Mouse (Mus musculus): Measurements from ENCODE around the gene Ppp1r3e. TPM values are rescaled to one million over a fixed set of nuclear protein-coding genes. Genes with fewer than 3 reads are reported as not detected.

Ppp1r3e gene
- total and polyA plus RNA-seq, 3 experiments, result 2.8 to 4.8 (median 3.4) TPM

DNA sequence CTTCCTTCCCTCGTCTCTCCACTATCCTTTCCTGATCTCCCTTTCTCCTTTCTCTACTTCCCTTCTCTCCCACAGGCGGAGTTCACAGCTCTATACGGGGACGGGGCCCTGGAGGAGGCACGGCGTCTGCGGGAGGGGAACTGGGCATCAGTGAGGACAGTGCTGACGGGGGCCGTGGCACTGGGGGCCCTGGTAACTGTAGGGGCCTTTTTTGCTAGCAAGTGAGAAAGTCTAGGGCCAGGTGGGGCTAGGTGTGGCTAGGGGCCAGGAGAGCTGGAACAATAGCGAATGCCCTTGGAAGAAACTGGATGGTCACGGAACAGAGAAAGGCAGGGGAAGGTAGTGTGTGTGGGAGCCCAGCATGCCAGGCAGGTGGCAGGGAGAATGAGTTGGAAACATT is 8.0 kb upstream of the Ppp1r3e start:
- Histone ChIP-seq H3K27me3 (ENCODE audit: control insufficient read depth, insufficient read depth, low read length) (no peaks in the 10 kb centered on the region), H3K9ac (ENCODE audit: low read depth, low read length) (no peak overlapping the region), H3K4me3 (no peak overlapping the region), H3K4me1 (ENCODE audit: control insufficient read depth, insufficient read depth, low read length) (peaks cover 2% of the 10 kb centered on the region), H3K79me2 (replicated peaks; ENCODE audit: control insufficient read depth, insufficient read depth, low read length) (no peaks in the 10 kb centered on the region), H3K27ac (no peak overlapping the region), H3K36me3 (ENCODE audit: control insufficient read depth, insufficient read depth, low read length) (no peaks in the 10 kb centered on the region)
- no peak for DNase-seq
- TF ChIP-seq EP300 (IDR thresholded peaks at IDR 0.05; ENCODE audit: insufficient read depth, low read depth, low read length) (no peak), CTCF (IDR thresholded peaks at IDR 0.05) (no peak), POLR2A (IDR thresholded peaks at IDR 0.05; ENCODE audit: insufficient read depth, low read depth, low read length) (no peak)
- intact Hi-C loops (cut with DNase I), result no loop called here
- 85% methylated on average over 11 of the region's 11 CpGs for WGBS

DNA sequence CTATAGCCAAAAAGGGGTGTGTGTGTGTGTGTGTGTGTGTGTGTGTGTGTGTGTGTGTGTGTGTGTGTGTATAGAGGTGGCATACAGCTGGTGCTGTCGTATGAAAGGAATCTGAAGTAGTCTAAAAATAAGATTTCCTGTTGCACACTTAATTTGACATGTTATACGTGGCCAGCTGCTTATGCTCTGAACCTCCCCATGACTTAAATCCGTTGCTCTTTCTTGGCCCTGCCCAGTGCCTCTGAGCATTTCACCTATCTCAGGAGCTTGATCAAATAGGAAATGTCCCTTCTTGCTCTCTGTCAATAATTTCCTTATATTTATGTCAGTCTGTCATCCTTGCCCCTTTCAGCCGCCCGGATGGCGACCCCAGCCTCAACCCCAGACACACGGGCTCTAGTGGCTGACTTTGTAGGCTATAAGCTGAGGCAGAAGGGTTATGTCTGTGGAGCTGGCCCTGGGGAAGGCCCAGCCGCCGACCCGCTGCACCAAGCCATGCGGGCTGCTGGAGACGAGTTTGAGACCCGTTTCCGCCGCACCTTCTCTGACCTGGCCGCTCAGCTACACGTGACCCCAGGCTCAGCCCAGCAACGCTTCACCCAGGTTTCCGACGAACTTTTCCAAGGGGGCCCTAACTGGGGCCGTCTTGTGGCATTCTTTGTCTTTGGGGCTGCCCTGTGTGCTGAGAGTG is 6.8 kb upstream of the Ppp1r3e start:
- WGBS, result 39% methylated on average over 21 of the region's 21 CpGs
- no peaks in the 10 kb centered on the region for H3K79me2 ChIP-seq (replicated peaks; ENCODE audit: control insufficient read depth, insufficient read depth, low read length)
- H3K27ac ChIP-seq, result peak overlapping the region; percentile 76
- peak overlapping the region; percentile 8; the same call in 1 of the 2 replicates for H3K4me3 ChIP-seq
- intact Hi-C loops (cut with DNase I), result no loop called here
- no peaks in the 10 kb centered on the region for H3K36me3 ChIP-seq (ENCODE audit: control insufficient read depth, insufficient read depth, low read length)
- peak overlapping the region; percentile 66 for H3K9ac ChIP-seq (ENCODE audit: low read depth, low read length)
- H3K27me3 ChIP-seq (ENCODE audit: control insufficient read depth, insufficient read depth, low read length), result no peaks in the 10 kb centered on the region
- TF ChIP-seq EP300 (IDR thresholded peaks at IDR 0.05; ENCODE audit: insufficient read depth, low read depth, low read length), result no peak
- no peak for TF ChIP-seq POLR2A (IDR thresholded peaks at IDR 0.05; ENCODE audit: insufficient read depth, low read depth, low read length)
- no peak for TF ChIP-seq CTCF (IDR thresholded peaks at IDR 0.05)
- no peak for DNase-seq
- peaks cover 2% of the 10 kb centered on the region for H3K4me1 ChIP-seq (ENCODE audit: control insufficient read depth, insufficient read depth, low read length)

DNA sequence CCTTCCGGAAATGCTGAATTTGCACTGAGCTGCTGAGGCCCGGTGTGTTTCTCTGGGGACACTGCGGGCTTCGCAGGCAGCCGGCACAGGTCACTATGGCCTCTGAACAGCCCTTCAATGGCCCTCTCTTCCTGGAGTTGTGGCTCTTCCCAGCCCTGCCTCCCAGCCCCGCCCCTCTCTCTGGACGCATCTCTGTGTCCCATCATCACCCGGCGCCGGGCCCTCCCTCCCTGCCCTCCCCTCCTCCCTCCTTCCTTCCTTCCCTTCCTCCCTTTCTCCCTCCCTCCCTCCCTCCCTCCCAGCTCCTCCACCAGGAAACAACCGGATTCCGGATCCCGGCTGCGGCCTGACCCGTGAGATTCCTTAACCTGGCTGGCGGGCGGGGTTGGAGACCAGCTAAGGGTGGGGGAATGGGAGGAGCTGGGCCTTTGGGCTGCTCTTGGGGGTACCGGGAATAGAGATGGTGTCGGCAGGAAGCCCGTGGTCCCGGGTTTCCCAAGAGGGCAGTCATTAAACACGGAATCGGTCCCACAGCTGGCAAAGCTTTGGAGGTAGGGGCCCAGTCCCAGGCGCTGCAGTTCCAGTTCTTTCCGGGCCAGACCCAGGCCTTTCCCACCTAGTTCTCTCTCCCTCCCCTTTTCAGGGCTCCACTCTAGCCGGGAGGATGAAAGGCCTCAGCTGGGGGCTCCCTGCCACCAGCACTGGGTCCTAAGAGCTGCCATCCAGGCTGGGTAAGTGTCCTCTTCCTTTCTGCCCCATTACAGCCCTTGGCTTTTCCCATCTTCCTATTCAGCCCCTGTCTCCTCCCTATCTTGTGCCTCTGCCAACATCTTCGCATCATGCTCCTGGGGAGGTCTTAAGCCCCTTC is 6.0 kb upstream of the Ppp1r3e start, which contains the start of the genes Bcl2l2 and Gm20521:
Gene Bcl2l2 (plus strand): TSS at position 224 of the 868 bp plus-strand sequence.
Gene Gm20521 (plus strand): TSS at position 288 of the 868 bp plus-strand sequence.
- Histone ChIP-seq H3K4me3 (peak within 1 kb of the TSS; percentile 48), H3K27ac (peak within 1 kb of the TSS; percentile 91), H3K79me2 (replicated peaks; ENCODE audit: control insufficient read depth, insufficient read depth, low read length) (no peaks in the 10 kb centered on the region), H3K27me3 (ENCODE audit: control insufficient read depth, insufficient read depth, low read length) (no peaks in the 10 kb centered on the region), H3K4me1 (ENCODE audit: control insufficient read depth, insufficient read depth, low read length) (peaks cover 2% of the 10 kb centered on the region), H3K36me3 (ENCODE audit: control insufficient read depth, insufficient read depth, low read length) (no peaks in the 10 kb centered on the region), H3K9ac (ENCODE audit: low read depth, low read length) (peak within 1 kb of the TSS; percentile 68)
- WGBS, result 1% methylated on average over 24 of the region's 27 CpGs
- DNase-seq, result peak; percentile 85 to 86
- TF ChIP-seq EP300 (IDR thresholded peaks at IDR 0.05; ENCODE audit: insufficient read depth, low read depth, low read length) (peak; percentile 65; the same call in 1 of the 2 replicates), POLR2A (IDR thresholded peaks at IDR 0.05; ENCODE audit: insufficient read depth, low read depth, low read length) (peak; percentile 95), CTCF (IDR thresholded peaks at IDR 0.05) (no peak)
- intact Hi-C loops (cut with DNase I), result no loop called here

DNA sequence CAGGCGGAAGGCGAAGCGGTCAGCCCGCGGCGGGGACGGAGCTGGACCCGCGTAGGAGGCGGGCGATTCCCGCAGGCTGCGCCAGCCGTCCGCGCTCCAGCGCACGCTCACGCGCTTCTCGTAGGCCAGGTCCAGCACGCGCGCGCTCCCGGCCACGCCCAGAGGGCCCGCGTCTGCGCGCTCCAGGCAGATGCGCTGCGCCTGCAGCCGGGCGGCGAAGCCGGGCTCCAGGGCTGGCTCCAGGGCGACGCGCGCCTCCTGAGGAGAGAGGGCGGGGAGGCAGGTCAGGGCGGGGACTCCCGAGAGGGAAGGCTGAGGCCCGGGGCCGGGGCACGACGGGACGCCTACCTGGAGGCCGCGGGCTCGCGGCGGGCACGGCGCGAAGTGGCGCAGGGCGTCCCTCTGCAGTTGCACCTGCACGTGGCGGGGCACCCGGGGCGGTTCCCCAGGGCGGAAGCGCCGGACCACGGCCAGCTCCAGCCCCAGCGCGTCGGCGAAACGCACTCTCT is 757 bp downstream of the Ppp1r3e start:
- intact Hi-C loops (cut with DNase I), result no loop called here
- peak overlapping the region; percentile 89 for H3K9ac ChIP-seq (ENCODE audit: low read depth, low read length)
- under 1% methylated on average over 69 of the region's 72 CpGs for WGBS
- H3K4me1 ChIP-seq (ENCODE audit: control insufficient read depth, insufficient read depth, low read length), result peaks cover 2% of the 10 kb centered on the region; the same call in 1 of the 2 replicates
- no peaks in the 10 kb centered on the region for H3K36me3 ChIP-seq (ENCODE audit: control insufficient read depth, insufficient read depth, low read length)
- H3K79me2 ChIP-seq (replicated peaks; ENCODE audit: control insufficient read depth, insufficient read depth, low read length), result no peaks in the 10 kb centered on the region
- TF ChIP-seq CTCF (IDR thresholded peaks at IDR 0.05) (no peak), EP300 (IDR thresholded peaks at IDR 0.05; ENCODE audit: insufficient read depth, low read depth, low read length) (no peak), POLR2A (IDR thresholded peaks at IDR 0.05; ENCODE audit: insufficient read depth, low read depth, low read length) (0 out of 2 replicates have a peak, but pooled peaks have one; percentile 43)
- H3K4me3 ChIP-seq, result peak overlapping the region; percentile 81
- H3K27me3 ChIP-seq (ENCODE audit: control insufficient read depth, insufficient read depth, low read length), result no peaks in the 10 kb centered on the region
- DNase-seq, result peak; percentile 92 to 94
- peak overlapping the region; percentile 76 for H3K27ac ChIP-seq

DNA sequence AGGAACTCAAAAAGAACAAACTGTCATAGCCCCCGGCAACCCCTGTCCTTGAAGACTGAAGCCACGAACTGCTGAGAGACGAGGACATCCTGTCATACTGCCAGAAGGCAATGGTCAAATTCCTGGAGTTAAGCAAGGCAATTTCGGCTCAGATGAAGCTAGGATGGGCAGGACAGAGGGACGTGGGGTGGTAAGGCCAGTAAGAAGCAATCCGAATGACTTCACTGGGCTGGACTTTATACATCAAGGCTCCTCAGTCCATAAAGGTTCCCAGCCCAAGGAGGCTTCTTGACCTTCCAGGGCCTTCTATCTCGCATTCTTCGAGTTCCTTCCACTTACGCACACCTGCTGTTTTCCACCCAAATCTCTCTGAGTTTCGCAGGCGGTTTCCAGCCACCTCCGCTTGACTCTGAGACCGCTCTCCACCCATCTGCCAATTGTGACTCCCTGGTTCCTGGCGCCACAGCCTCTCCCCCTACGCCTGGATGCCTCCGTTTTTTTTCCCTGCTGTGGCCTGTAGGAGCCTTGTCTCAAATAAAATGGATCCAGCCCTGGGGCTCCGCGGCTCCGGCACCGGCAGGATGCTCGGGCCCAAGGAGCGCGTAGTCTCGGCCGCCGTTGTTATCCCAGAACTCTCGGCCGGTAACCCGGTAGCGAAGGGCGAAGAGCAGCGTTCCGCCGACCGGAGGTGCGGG is 1.4 kb downstream of the Ppp1r3e start:
- intact Hi-C loops (cut with DNase I), result no loop called here
- Histone ChIP-seq H3K36me3 (ENCODE audit: control insufficient read depth, insufficient read depth, low read length) (no peaks in the 10 kb centered on the region), H3K4me1 (ENCODE audit: control insufficient read depth, insufficient read depth, low read length) (peaks cover 2% of the 10 kb centered on the region; the same call in 1 of the 2 replicates), H3K9ac (ENCODE audit: low read depth, low read length) (peak overlapping the region; percentile 89), H3K79me2 (replicated peaks; ENCODE audit: control insufficient read depth, insufficient read depth, low read length) (no peaks in the 10 kb centered on the region), H3K4me3 (peak overlapping the region; percentile 81), H3K27ac (peak overlapping the region; percentile 76), H3K27me3 (ENCODE audit: control insufficient read depth, insufficient read depth, low read length) (no peaks in the 10 kb centered on the region)
- no peak for DNase-seq
- WGBS, result 6% methylated on average over 36 of the region's 36 CpGs
- TF ChIP-seq EP300 (IDR thresholded peaks at IDR 0.05; ENCODE audit: insufficient read depth, low read depth, low read length) (no peak), POLR2A (IDR thresholded peaks at IDR 0.05; ENCODE audit: insufficient read depth, low read depth, low read length) (no peak), CTCF (IDR thresholded peaks at IDR 0.05) (no peak)
